Mouse (Mus musculus) forebrain, postnatal 0 days (tissue): ENCODE measurements around the gene Spag9. TPM values are rescaled to one million over a fixed set of nuclear protein-coding genes. Genes with fewer than 3 reads are reported as not detected.

Source experiments
- ATAC-seq: fragments of 200-750 bp; cut with Nextera tagmentation; 2 replicates; pipeline ENCODE4 v1.8.0; 2017; ENCODE audit warnings: mild to moderate bottlenecking, moderate library complexity
- DNase-seq: peaks from one replicate; pipeline ENCODE4 v3.0.0-alpha.2; 2015
- H3K27ac ChIP-seq: fragments of 300-500 bp; sonication (generic); 2 replicates; pipeline ENCODE4 v1.5.1; 2014; ENCODE audit warnings: low read depth, mild to moderate bottlenecking, antibody characterized with exemption, low read length, moderate library complexity, mixed read lengths
- H3K27me3 ChIP-seq: fragments of 300-500 bp; sonication (generic); 2 replicates; pipeline ENCODE4 v1.6.1; 2014; ENCODE audit warnings: mild to moderate bottlenecking, low read length, mixed read lengths; ENCODE audit not compliant: insufficient read depth
- H3K36me3 ChIP-seq: fragments of 300-500 bp; sonication (generic); 2 replicates; pipeline ENCODE4 v1.6.1; 2014; ENCODE audit warnings: mild to moderate bottlenecking, moderate library complexity; ENCODE audit not compliant: insufficient read depth
- H3K4me1 ChIP-seq: fragments of 300-500 bp; sonication (generic); 2 replicates; pipeline ENCODE4 v1.6.1; 2014; ENCODE audit warnings: antibody characterized with exemption; ENCODE audit not compliant: insufficient read depth
- H3K4me2 ChIP-seq: fragments of 300-500 bp; sonication (generic); 2 replicates; pipeline ENCODE4 v1.6.1; 2014; ENCODE audit warnings: low read depth, mild to moderate bottlenecking, moderate library complexity
- H3K4me3 ChIP-seq: fragments of 300-500 bp; sonication (generic); 2 replicates; pipeline ENCODE4 v1.5.1; 2014; ENCODE audit warnings: low read depth, low read length, mixed read lengths
- H3K9ac ChIP-seq: fragments of 300-500 bp; sonication (generic); 2 replicates; pipeline ENCODE4 v1.6.1; 2014; ENCODE audit warnings: mild to moderate bottlenecking
- H3K9me3 ChIP-seq: fragments of 300-500 bp; sonication (generic); 2 replicates; pipeline ENCODE4 v1.6.1; 2016; ENCODE audit warnings: low read length
- CTCF ChIP-seq: sonication (generic); IDR thresholded peaks from 2 replicates; pipeline ENCODE4 v1.5.1; 2016; ENCODE audit warnings: antibody characterized with exemption, control low read depth, low read depth
- WGBS: fragments of 180-500 bp; shearing (Covaris S2); extraction: QIAGEN DNeasy Blood & Tissue Kit; methylation state at CpG from one replicate; pipeline ENCODE4 v1.1.7; 2014; 5-methylcytosine and 5-hydroxymethylcytosine counted together
- polyA plus RNA-seq: library from polyadenylated mRNA; unstranded; fragments of >200 nt; fragmentation: Nextera tagmentation; extraction: Ambion mirVana; gene quantifications from 2 replicates; pipeline ENCODE4 v1.2.1, GENCODE M21; 2015
- total RNA-seq: library from RNA; depleted of rRNA; stranded (reverse); fragments of >200 nt; gene quantifications from 2 replicates; pipeline ENCODE4 v1.2.3, GENCODE M21; 2014

The Spag9 gene
- total and polyA plus RNA-seq, 2 experiments from 2014 or later = 67.1 to 155 TPM

DNA sequence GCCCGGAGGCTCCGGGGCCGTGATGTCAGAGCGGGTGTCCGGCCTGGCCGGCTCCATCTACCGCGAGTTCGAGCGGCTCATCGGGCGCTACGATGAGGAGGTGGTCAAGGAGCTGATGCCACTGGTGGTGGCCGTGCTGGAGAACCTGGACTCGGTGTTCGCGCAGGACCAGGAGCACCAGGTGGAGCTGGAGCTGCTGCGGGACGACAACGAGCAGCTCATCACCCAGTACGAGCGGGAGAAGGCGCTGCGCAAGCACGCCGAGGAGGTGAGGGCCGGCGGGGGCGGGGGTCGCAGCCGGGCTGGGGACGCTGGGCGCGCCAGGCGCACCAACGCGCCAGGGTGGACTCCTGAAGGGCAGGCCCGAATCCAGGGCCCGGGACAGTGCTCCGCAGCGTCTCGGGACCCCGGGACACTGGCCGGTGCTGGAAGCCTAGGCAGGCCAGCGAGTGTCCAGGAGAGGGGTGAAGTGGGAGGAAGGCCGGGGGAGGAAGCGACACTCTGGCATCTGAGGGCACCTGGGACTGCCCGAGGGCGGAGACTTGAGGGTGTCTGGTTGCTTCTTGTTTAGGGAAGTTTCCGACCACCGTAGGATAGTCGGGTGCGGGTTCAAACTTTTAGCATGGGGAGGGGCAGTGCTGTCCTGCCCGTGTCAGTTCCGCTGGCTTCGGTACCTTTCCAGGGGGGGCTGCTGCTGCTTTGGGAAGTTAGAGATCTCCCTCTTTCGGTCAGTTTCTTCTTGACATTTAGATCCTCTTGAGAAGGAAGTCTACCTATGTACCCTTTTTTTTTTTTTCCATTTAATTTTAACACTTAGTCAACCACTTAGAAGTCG, 632 bp downstream of the Spag9 start:
- Histone ChIP-seq H3K27ac (peak overlapping the region; percentile 91), H3K27me3 (no peaks in the 10 kb centered on the region), H3K9ac (peak overlapping the region; percentile 91), H3K4me1 (peaks cover 21% of the 10 kb centered on the region; the same call in 1 of the 2 replicates), H3K4me2 (peak overlapping the region; percentile 92), H3K36me3 (no peaks in the 10 kb centered on the region), H3K9me3 (no peaks in the 10 kb centered on the region), H3K4me3 (peak overlapping the region; percentile 97)
- under 1% methylated on average over 58 of the region's 58 CpGs for WGBS
- peak; percentile 23 for ATAC-seq
- TF ChIP-seq CTCF = 0 out of 2 replicates have a peak, but pooled peaks have one; percentile 20
- DNase-seq = no peak

DNA sequence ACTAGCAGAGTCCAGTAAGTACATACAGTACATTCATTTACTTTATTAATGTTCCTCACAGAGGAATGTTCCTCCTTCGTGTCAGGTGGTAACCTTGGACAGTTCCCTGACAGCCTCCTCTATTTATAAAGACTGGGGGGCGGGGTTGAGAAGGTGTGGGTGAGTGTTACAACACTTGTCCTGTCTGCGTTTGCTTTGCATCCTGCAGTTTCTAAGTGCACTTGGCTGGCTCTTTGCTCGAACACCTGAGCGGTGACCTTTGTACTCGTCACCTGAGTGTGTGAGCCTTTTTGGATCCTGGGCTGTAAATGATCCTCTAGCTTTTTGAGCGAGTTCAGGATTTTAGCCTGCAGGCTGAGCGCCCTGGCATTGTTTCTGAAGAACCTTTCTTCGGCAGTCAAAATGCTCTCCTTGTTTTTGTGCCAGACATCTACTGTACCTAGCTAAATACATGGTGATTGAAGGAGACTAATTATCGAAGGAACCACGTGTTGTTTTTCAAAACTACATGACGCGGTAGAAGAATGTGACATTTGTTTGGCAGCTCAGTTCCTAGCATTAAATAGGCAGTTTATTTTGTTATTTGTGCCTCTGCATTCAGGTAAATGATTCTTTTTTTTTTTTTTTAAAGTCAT, 1.4 kb downstream of the Spag9 start:
- peak overlapping the region; percentile 97 for H3K4me3 ChIP-seq
- peak overlapping the region; percentile 91; the same call in 1 of the 2 replicates for H3K9ac ChIP-seq
- ATAC-seq (no peak), DNase-seq (no peak)
- H3K27ac ChIP-seq = no peak overlapping the region
- H3K4me2 ChIP-seq = peak overlapping the region; percentile 92
- WGBS = 10% methylated on average over 13 of the region's 13 CpGs
- H3K4me1 ChIP-seq = peaks cover 21% of the 10 kb centered on the region; the same call in 1 of the 2 replicates
- no peaks in the 10 kb centered on the region for H3K9me3 ChIP-seq
- H3K36me3 ChIP-seq = no peaks in the 10 kb centered on the region
- no peaks in the 10 kb centered on the region for H3K27me3 ChIP-seq
- no peak for TF ChIP-seq CTCF

DNA sequence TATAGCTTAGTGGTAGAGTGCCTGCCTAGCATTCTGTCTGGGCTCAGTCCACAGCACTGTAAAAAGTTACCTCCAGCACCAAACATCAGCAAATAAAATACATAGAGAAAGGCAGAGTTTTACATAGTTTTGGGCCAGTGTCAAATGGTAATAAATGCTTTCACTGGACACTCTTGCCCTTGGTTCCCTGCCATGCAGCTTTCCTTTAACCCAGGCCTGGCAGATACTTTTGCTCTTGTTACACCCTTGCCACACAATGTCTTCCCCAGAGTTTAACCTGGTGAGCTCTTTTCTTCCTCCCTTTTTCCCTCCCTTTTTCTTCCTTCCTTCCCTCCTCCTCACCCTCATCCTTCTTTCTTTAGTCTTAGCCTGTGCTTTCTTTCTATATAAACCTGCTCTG, 3.4 kb downstream of the Spag9 start:
- Histone ChIP-seq H3K9ac (no peak overlapping the region), H3K4me1 (peaks cover 21% of the 10 kb centered on the region; the same call in 1 of the 2 replicates), H3K27ac (no peak overlapping the region), H3K4me2 (no peak overlapping the region), H3K9me3 (no peaks in the 10 kb centered on the region), H3K27me3 (no peaks in the 10 kb centered on the region), H3K4me3 (no peak overlapping the region), H3K36me3 (no peaks in the 10 kb centered on the region)
- ATAC-seq (no peak), DNase-seq (no peak)
- no peak for TF ChIP-seq CTCF

DNA sequence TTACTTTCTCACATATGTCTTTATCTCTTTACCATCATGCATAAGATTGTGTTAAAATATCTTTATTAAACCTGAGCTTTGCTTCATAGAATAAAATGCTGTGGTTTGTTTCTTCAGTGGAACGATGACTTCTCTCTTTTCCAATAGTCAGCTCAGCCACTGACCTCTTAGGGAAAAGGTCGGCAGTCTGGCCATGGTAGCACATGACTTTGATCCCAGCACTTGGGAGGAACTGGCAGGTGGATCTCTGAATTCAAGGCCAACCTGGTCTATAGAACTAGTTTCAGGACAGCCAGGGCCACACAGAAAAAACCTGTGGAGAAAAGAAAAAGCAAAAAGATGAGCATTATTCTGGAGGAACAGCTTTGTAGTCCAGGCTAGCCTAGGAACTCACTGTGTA, 7.5 kb downstream of the Spag9 start:
- ATAC-seq (no peak), DNase-seq (no peak)
- 99% methylated on average over 2 of the region's 2 CpGs for WGBS
- Histone ChIP-seq H3K9me3 (no peaks in the 10 kb centered on the region), H3K27ac (no peak overlapping the region), H3K4me3 (no peak overlapping the region), H3K4me2 (no peak overlapping the region), H3K36me3 (no peaks in the 10 kb centered on the region), H3K4me1 (0 out of 2 replicates have a peak, but pooled peaks cover 4% of the 10 kb centered on the region), H3K27me3 (no peaks in the 10 kb centered on the region), H3K9ac (no peak overlapping the region)
- no peak for TF ChIP-seq CTCF

DNA sequence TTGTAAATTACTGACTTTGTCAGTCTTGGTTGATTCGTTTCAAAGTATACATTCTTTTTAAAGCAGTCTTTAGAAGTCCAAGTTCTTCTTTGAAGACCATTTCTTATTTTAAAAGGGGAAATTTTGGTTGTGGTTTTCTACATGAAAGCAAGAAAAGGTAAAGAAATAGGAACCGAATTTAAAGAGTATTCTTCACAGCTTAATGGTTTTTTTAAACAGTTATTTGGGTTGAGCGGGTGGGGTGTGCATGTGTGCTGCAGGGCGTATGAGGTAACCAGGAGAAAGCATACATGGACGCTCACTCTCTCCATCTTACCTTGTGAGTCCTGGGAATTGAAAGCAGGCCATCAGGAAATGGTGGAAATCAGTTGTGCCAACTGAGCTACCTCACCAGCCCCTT, 23.2 kb downstream of the Spag9 start:
- no peak for TF ChIP-seq CTCF

DNA sequence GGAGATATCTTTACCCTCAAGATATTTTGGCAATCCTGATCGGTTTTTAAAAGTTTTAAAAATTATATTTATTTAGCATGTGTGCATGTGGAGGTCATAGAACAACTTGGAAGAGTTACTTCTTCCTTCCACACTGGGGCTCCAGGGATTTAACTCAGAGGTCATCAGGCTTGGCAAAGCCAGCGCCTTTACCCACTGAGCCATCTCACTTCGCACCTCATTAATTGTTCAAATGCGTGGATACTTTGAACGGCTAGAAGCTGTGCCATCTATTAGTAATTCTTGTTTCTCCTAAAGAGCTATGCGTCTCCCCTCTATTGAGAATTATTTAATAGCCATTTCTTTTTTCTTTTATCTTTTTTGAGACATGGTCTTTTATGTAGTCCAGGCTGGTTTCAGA, 24.5 kb downstream of the Spag9 start:
- no peaks in the 10 kb centered on the region for H3K27me3 ChIP-seq
- 62% methylated on average over 6 of the region's 6 CpGs for WGBS
- no peaks in the 10 kb centered on the region for H3K9me3 ChIP-seq
- DNase-seq (no peak), ATAC-seq (no peak)
- no peaks in the 10 kb centered on the region for H3K36me3 ChIP-seq
- TF ChIP-seq CTCF = no peak
- no peak overlapping the region for H3K9ac ChIP-seq
- H3K4me1 ChIP-seq = no peaks in the 10 kb centered on the region
- H3K4me2 ChIP-seq = no peak overlapping the region
- no peak overlapping the region for H3K4me3 ChIP-seq
- H3K27ac ChIP-seq = no peak overlapping the region

More for the DNA sequence above, 23.2 kb downstream of the Spag9 start:
- H3K4me2 ChIP-seq = no peak overlapping the region
- no peak for DNase-seq
- no peak for ATAC-seq
- no peaks in the 10 kb centered on the region for H3K4me1 ChIP-seq
- no peak overlapping the region for H3K9ac ChIP-seq
- H3K36me3 ChIP-seq = no peaks in the 10 kb centered on the region
- WGBS = 87% methylated on average over 5 of the region's 5 CpGs
- no peaks in the 10 kb centered on the region for H3K9me3 ChIP-seq
- H3K27me3 ChIP-seq = no peaks in the 10 kb centered on the region
- H3K27ac ChIP-seq = no peak overlapping the region
- H3K4me3 ChIP-seq = no peak overlapping the region

DNA sequence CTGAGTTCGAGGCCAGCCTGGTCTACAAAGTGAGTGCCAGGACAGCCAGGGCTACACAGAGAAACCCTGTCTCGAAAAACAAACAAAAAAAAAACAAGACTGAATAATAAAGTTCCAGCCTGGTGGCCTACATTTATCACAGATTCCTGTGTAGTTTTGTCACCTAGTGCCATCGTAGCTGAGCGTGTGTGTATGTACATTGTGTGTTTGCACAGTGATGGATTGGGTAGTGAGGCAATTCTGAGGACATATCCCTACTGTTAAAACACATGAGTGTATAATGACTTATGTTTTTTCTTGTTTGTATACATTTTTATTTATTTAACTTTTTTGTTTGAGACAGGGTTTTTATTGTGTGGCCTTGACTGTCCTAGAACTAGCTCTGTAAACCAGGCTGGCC, 30.4 kb downstream of the Spag9 start:
- WGBS = 95% methylated on average over 4 of the region's 4 CpGs
- Histone ChIP-seq H3K27me3 (no peaks in the 10 kb centered on the region), H3K4me2 (no peak overlapping the region), H3K9me3 (no peaks in the 10 kb centered on the region), H3K36me3 (no peaks in the 10 kb centered on the region), H3K27ac (no peak overlapping the region), H3K4me1 (no peaks in the 10 kb centered on the region), H3K9ac (no peak overlapping the region), H3K4me3 (no peak overlapping the region)
- no peak for TF ChIP-seq CTCF
- DNase-seq (no peak), ATAC-seq (no peak)
